Mouse (Mus musculus): ENCODE measurements around the gene Polr3h. TPM values are rescaled to one million over a fixed set of nuclear protein-coding genes. Genes with fewer than 3 reads are reported as not detected.

The Polr3h gene
- polyA plus RNA-seq, 1 experiment: 8.6 TPM

DNA sequence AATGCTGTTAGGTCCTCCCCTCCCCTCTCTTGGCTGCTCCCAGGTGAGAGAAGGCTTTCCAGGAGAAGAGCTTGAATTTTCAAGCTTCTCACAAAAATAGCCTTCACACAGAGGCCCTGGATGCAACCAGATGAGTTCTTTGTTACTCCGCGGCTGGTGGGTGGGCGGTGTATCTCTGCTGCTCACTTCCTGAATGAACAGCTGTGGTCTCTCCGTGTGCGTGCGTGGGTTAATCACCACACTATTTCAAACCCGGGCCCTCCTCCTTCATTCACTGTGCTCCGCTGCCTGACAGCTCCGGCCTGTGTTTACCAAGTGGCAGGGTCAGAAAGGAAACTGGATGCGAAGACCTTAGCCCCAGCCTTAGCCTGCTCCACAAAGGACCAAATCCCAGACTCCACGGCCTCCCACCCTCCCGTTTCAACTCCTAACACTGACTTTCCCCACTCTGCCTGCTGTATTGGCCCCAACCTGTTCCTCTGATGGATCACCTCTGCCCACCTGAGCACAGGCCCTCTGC is 7.0 kb upstream of the Polr3h start:
- TF ChIP-seq CTCF (IDR thresholded peaks at IDR 0.05; ENCODE audit: extremely low read depth, insufficient read depth, insufficient read length, insufficient replicate concordance) (no peak), POLR2A (IDR thresholded peaks at IDR 0.05; ENCODE audit: low read depth, low read length) (no peak)
- H3K27ac ChIP-seq (ENCODE audit: insufficient read depth, low read length): peak overlapping the region; percentile 89
- peaks cover 16% of the 10 kb centered on the region; the same call in 1 of the 2 replicates for H3K4me1 ChIP-seq (ENCODE audit: control insufficient read depth, insufficient read depth, insufficient read length)
- WGBS: 18% methylated on average over 12 of the region's 12 CpGs
- H3K4me3 ChIP-seq (ENCODE audit: extremely low read depth, insufficient read depth, insufficient read length): no peak overlapping the region
- DNase-seq (ENCODE audit: low read depth in 1 of 2, low spot score in 2 of 2): peak in 1 of 2 experiments; percentile 57
- H3K36me3 ChIP-seq (ENCODE audit: control insufficient read depth, insufficient read depth, low read length): no peaks in the 10 kb centered on the region
- no peaks in the 10 kb centered on the region for H3K27me3 ChIP-seq (ENCODE audit: control insufficient read depth, insufficient read depth, low read length)

DNA sequence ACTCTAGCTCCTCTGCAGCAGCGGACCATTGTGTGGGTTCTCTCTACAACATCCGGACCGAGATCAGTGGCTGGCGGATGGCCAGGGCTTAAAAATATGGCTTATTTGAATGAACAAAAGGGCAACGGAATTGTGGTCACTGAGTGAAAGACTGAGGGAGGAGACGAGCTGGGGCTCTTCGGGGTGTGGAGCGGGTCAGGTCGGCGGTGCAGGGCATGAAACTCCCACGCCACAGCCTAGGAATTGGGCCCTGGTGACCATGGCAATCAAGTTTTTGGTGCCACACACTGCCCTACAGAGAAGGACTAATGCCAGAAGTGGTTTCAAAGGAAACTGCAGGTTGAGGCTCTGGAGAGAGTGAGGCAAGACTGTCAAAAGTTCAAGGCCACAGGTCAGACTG is 2.2 kb upstream of the Polr3h start:
- 15% methylated on average over 11 of the region's 11 CpGs for WGBS
- Histone ChIP-seq H3K4me1 (ENCODE audit: control insufficient read depth, insufficient read depth, insufficient read length) (peaks cover 17% of the 10 kb centered on the region), H3K36me3 (ENCODE audit: control insufficient read depth, insufficient read depth, low read length) (no peaks in the 10 kb centered on the region), H3K27me3 (ENCODE audit: control insufficient read depth, insufficient read depth, low read length) (no peaks in the 10 kb centered on the region), H3K4me3 (ENCODE audit: extremely low read depth, insufficient read depth, insufficient read length) (no peak overlapping the region), H3K27ac (ENCODE audit: insufficient read depth, low read length) (peak overlapping the region; percentile 75)
- peak; percentile 36 to 66 for DNase-seq (ENCODE audit: low read depth in 1 of 2, low spot score in 2 of 2)
- TF ChIP-seq POLR2A (IDR thresholded peaks at IDR 0.05; ENCODE audit: low read depth, low read length) (no peak), CTCF (IDR thresholded peaks at IDR 0.05; ENCODE audit: extremely low read depth, insufficient read depth, insufficient read length, insufficient replicate concordance) (no peak)

DNA sequence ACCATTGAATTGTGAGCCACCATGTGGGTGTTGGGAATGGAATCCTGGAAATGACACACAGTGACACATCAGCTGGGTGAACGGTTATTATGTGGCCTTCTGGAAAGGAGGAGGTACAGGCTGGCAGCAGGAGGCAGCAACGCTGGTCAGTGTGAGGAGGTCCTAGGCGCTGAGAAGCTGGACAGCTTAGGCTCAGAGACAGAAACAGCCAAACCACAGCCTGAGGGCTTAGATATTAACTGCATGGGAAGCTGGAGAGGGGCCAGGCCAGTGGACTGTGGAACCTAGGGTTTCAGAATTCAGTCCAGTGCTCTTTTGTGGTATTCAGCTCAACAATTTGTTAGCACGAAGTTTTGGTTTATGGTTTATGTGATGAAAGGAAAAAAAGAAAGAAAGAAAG is 1.7 kb upstream of the Polr3h start:
- H3K4me3 ChIP-seq (ENCODE audit: extremely low read depth, insufficient read depth, insufficient read length): no peak overlapping the region
- 24% methylated on average over 4 of the region's 4 CpGs for WGBS
- H3K36me3 ChIP-seq (ENCODE audit: control insufficient read depth, insufficient read depth, low read length): no peaks in the 10 kb centered on the region
- TF ChIP-seq POLR2A (IDR thresholded peaks at IDR 0.05; ENCODE audit: low read depth, low read length) (no peak), CTCF (IDR thresholded peaks at IDR 0.05; ENCODE audit: extremely low read depth, insufficient read depth, insufficient read length, insufficient replicate concordance) (no peak)
- H3K4me1 ChIP-seq (ENCODE audit: control insufficient read depth, insufficient read depth, insufficient read length): peaks cover 13% of the 10 kb centered on the region
- no peak for DNase-seq (ENCODE audit: low read depth in 1 of 2, low spot score in 2 of 2)
- peak overlapping the region; percentile 87 for H3K27ac ChIP-seq (ENCODE audit: insufficient read depth, low read length)
- no peaks in the 10 kb centered on the region for H3K27me3 ChIP-seq (ENCODE audit: control insufficient read depth, insufficient read depth, low read length)

DNA sequence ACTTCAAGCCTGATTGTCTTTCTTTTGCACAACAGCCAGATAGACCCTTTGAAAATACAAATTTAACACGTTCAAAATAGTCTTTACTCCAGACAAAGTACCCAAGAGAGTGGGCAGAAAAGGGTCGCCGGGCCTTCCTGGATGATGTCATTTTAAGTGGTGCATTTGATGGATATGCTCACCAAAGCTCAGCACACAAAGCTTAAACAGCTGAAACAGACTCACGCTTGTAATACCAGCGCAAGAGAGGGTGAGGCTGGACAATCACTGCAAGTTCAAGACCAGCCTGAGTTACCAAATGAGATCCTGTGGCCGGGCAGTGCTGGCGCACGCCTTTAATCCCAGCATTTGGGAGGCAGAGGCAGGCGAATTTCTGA is 394 bp upstream of the Polr3h start:
- no peaks in the 10 kb centered on the region for H3K27me3 ChIP-seq (ENCODE audit: control insufficient read depth, insufficient read depth, low read length)
- no peak overlapping the region for H3K27ac ChIP-seq (ENCODE audit: insufficient read depth, low read length)
- peaks cover 8% of the 10 kb centered on the region for H3K4me1 ChIP-seq (ENCODE audit: control insufficient read depth, insufficient read depth, insufficient read length)
- H3K36me3 ChIP-seq (ENCODE audit: control insufficient read depth, insufficient read depth, low read length): no peaks in the 10 kb centered on the region
- no peak for DNase-seq (ENCODE audit: low read depth in 1 of 2, low spot score in 2 of 2)
- WGBS: 36% methylated on average over 9 of the region's 9 CpGs
- TF ChIP-seq CTCF (IDR thresholded peaks at IDR 0.05; ENCODE audit: extremely low read depth, insufficient read depth, insufficient read length, insufficient replicate concordance) (no peak), POLR2A (IDR thresholded peaks at IDR 0.05; ENCODE audit: low read depth, low read length) (no peak)
- no peak overlapping the region for H3K4me3 ChIP-seq (ENCODE audit: extremely low read depth, insufficient read depth, insufficient read length)

DNA sequence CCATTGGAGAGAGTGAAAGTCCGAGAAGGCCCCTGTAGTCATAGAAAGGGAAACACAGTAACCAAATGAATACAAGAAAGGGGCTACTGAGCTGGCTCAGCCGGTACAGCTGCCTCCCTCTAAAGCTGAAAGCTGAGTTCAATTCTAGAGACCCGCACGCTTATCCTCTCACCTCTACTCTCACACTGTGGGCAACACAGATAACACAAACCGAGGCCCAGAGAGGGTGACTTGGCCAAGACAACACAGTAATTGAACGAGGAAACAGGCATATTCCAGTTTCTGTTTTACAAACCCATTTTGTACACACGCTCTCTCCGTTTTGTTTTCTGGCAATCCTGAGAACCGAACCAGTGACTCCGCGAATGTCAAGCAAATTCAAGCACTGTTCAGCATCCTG is 1.1 kb downstream of the Polr3h start:
- Histone ChIP-seq H3K27ac (ENCODE audit: insufficient read depth, low read length) (no peak overlapping the region), H3K27me3 (ENCODE audit: control insufficient read depth, insufficient read depth, low read length) (no peaks in the 10 kb centered on the region), H3K4me1 (ENCODE audit: control insufficient read depth, insufficient read depth, insufficient read length) (peaks cover 8% of the 10 kb centered on the region), H3K36me3 (ENCODE audit: control insufficient read depth, insufficient read depth, low read length) (no peaks in the 10 kb centered on the region), H3K4me3 (ENCODE audit: extremely low read depth, insufficient read depth, insufficient read length) (no peak overlapping the region)
- TF ChIP-seq CTCF (IDR thresholded peaks at IDR 0.05; ENCODE audit: extremely low read depth, insufficient read depth, insufficient read length, insufficient replicate concordance) (no peak), POLR2A (IDR thresholded peaks at IDR 0.05; ENCODE audit: low read depth, low read length) (no peak)
- no peak for DNase-seq (ENCODE audit: low read depth in 1 of 2, low spot score in 2 of 2)
- 78% methylated on average over 11 of the region's 11 CpGs for WGBS

DNA sequence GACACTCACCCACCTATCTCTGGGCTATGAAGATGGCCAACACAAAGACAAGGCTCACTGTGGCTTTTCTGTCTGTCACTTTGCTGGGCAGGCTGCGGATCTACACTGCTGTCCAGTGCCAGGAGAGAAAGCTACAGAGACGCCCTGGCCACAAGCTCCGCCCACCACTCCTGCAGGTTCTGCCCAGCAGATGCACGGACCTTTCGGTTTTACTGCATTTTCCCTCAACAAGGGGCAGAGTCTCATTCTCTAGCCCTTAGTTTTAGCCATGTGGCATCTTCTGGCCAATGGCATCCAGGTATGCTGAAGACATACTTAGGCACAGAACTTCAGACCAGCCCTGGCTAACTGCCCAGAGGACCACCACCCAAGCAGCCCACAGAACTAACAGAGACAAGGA is 4.8 kb downstream of the Polr3h start:
- H3K4me1 ChIP-seq (ENCODE audit: control insufficient read depth, insufficient read depth, insufficient read length): peaks cover 2% of the 10 kb centered on the region
- no peaks in the 10 kb centered on the region for H3K27me3 ChIP-seq (ENCODE audit: control insufficient read depth, insufficient read depth, low read length)
- H3K36me3 ChIP-seq (ENCODE audit: control insufficient read depth, insufficient read depth, low read length): peaks cover 1% of the 10 kb centered on the region
- no peak overlapping the region for H3K4me3 ChIP-seq (ENCODE audit: extremely low read depth, insufficient read depth, insufficient read length)
- DNase-seq (ENCODE audit: low read depth in 1 of 2, low spot score in 2 of 2): no peak
- 89% methylated on average over 5 of the region's 5 CpGs for WGBS
- TF ChIP-seq POLR2A (IDR thresholded peaks at IDR 0.05; ENCODE audit: low read depth, low read length): no peak
- TF ChIP-seq CTCF (IDR thresholded peaks at IDR 0.05; ENCODE audit: extremely low read depth, insufficient read depth, insufficient read length, insufficient replicate concordance): no peak
- no peak overlapping the region for H3K27ac ChIP-seq (ENCODE audit: insufficient read depth, low read length)

DNA sequence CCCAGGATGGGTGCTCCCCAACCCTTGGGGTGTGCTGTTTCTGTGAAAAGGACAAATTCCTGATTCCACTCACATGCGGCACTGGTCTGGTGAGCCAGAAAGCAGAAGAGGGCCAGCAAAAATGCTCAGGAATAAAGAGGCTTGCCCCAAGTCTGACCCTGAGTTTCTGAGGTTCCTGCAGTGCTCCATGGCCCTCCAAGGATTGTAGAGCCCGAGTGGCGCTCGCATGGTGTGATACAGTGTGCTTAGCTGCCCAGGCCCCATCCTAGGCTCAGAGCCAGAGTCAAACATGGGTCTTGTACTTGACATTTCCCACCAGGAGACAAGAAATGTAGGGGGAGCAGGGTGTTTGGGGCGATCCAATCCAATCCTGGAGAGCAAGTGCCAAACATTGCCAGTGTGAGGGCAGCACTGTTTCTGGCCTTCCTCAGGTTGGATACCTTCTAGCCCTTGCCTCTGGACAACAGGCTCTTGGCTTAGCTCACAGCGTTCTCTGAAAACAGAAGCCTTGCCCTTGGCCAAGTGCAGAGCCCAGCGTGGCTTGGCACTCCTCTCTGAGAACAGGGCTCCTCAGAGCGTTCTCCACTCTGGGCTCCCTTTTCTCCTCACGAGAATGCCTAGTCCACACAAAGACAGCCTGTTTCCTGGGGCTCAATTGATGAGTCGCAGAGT is 5.4 kb downstream of the Polr3h start:
- DNase-seq (ENCODE audit: low read depth in 1 of 2, low spot score in 2 of 2): no peak
- 88% methylated on average over 10 of the region's 10 CpGs for WGBS
- H3K4me3 ChIP-seq (ENCODE audit: extremely low read depth, insufficient read depth, insufficient read length): no peak overlapping the region
- H3K4me1 ChIP-seq (ENCODE audit: control insufficient read depth, insufficient read depth, insufficient read length): peaks cover 2% of the 10 kb centered on the region; the same call in 1 of the 2 replicates
- TF ChIP-seq CTCF (IDR thresholded peaks at IDR 0.05; ENCODE audit: extremely low read depth, insufficient read depth, insufficient read length, insufficient replicate concordance) (no peak), POLR2A (IDR thresholded peaks at IDR 0.05; ENCODE audit: low read depth, low read length) (no peak)
- H3K27ac ChIP-seq (ENCODE audit: insufficient read depth, low read length): no peak overlapping the region
- peaks cover 6% of the 10 kb centered on the region for H3K36me3 ChIP-seq (ENCODE audit: control insufficient read depth, insufficient read depth, low read length)
- no peaks in the 10 kb centered on the region for H3K27me3 ChIP-seq (ENCODE audit: control insufficient read depth, insufficient read depth, low read length)

All from spleen, adult 2 months (tissue).